Mouse (Mus musculus) brown adipose tissue, adult 24 weeks (tissue): ENCODE results near the gene Mmp9. TPM values are rescaled to one million over a fixed set of nuclear protein-coding genes. Genes with fewer than 3 reads are reported as not detected.

Source experiments
- H3K27ac ChIP-seq: fragments of 200-500 bp; replicated peaks from 2 replicates; pipeline ENCODE4 v1.5.1; 2012; ENCODE audit warnings: low read depth, mild to moderate bottlenecking, low read length
- H3K4me1 ChIP-seq: fragments of 200-500 bp; 2 replicates; pipeline ENCODE4 v1.6.1; 2012; ENCODE audit warnings: low read length, mixed read lengths; ENCODE audit not compliant: control insufficient read depth, insufficient read depth, insufficient read length
- H3K4me3 ChIP-seq: fragments of 200-500 bp; 2 replicates; pipeline ENCODE4 v1.5.1; 2012; ENCODE audit warnings: low read depth, mild to moderate bottlenecking, low read length, moderate library complexity; ENCODE audit not compliant: insufficient read depth
- polyA plus RNA-seq: library from polyadenylated mRNA; stranded (reverse); fragments of >200 nt; gene quantifications from 2 replicates; pipeline ENCODE4 v1.2.4, GENCODE M21; 2012; ENCODE audit not compliant: missing spikeins, insufficient read depth, insufficient read length

Gene Mmp9
- polyA plus RNA-seq, 1 experiment, result 6.9 TPM

DNA sequence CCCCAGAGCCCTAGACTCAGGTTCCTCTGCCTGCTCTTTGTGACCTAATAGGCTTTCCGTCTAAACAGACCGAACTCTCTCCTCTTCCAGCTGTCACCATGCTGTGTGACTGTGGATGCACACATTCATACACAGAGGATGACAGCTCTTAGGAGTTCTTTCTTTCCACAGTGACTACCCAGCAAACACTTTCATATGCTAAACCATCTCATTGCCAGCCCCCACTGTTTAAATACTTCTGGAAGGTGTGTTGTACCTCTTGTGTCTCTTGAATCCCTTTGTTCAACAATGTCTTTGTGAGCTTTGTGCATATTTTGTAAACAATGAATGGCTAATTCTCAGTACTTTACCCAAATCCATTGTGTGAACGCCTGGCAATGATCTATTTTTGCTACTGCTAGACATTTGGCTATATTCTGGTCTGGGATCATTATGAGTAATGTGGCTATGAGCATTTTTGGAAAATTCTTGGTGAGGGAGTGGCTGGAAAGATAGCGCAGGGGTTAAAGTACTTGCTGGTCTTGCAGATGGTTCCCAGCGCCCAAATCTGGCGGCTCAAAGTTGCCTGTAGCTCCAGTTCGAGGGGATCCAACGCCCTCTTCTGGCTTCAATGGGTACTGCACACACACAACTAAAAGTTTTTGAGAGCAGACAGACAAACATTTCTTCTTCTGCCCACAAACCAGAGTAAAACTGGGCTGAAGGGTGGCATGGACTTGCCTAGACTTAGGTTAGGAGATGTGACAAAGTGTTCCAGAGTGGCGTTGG lies 17.2 kb downstream of the Mmp9 start:
- H3K27ac ChIP-seq, result no peak overlapping the region
- H3K4me1 ChIP-seq, result no peaks in the 10 kb centered on the region
- no peak overlapping the region for H3K4me3 ChIP-seq

DNA sequence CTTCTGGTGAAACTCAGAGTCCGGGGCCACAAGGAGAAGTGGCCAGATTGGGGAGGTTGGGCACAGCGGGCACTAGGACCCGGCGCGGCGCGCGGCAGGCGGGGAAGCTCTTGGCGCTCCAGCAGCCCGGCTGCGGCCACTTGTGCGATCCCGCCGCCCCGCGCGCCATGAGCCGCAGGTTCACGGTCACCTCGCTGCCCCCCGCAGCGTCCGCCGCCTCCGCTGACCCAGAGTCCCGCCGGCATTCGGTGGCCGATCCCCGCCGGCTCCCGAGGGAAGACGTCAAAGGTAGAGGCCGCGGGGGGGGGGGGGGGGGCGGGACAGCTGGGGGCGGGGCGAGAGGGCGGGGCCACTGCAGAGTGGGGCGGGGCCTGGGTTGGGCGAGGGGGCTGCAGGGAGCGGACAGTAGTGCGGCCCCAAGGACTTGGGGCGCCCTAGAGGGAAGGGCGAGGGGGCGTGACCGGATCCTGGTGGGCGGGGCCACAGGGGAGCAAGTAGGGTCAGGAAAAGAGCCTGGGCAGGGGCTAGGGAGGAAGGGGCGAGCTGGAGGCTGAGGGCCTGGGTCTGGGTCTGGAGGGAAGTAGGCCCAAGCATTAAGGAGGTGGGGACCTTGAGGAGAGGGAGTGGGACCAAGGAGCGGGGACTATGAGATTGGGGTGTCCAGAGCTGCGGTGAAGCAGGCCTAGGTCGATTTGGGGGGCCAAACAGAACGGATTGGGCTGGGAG lies 20.3 kb downstream of the Mmp9 start, which contains the start of gene Slc12a5:
Gene Slc12a5, plus strand, starts transcription at position 87 of the 726 bp plus-strand sequence.
- Histone ChIP-seq H3K4me1 (no peaks in the 10 kb centered on the region), H3K27ac (no peak within 1 kb of the TSS), H3K4me3 (peak within 1 kb of the TSS; percentile 60)

DNA sequence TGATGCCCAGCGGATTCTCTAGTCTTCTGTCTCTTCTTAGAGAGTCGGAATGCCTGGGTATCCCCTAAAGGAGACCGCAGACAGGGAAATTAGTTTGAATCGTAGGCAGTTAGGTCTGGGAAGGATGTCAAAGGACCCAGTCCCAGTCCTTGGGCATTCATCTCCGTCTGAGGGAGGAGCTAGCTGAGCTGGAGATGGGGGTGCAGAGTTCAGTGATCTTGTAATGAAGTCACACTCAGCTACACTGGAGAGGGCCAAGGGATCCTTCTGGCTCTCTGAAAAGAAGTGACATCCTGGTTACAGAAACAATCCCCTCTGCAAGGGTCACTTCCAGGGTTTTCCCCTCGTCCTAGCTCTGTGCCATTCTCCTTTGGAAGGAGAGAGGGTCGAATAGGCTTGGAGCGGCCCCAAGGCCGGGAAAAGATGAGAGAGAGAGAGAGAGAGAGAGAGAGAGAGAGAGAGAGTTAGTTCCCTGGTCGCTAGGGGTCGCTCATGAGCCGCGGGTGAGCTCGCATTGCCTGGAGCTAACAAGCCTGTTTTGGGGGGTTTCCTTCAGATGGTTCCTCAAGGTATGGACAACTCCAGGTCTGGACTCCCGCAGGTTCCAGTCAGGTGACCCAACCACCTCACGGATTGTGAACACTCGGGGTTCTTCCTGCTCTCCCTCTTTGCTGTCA lies 21.1 kb downstream of the Mmp9 start:
- H3K4me1 ChIP-seq, result no peaks in the 10 kb centered on the region
- H3K27ac ChIP-seq, result no peak overlapping the region
- peak overlapping the region; percentile 40; the same call in 1 of the 2 replicates for H3K4me3 ChIP-seq

DNA sequence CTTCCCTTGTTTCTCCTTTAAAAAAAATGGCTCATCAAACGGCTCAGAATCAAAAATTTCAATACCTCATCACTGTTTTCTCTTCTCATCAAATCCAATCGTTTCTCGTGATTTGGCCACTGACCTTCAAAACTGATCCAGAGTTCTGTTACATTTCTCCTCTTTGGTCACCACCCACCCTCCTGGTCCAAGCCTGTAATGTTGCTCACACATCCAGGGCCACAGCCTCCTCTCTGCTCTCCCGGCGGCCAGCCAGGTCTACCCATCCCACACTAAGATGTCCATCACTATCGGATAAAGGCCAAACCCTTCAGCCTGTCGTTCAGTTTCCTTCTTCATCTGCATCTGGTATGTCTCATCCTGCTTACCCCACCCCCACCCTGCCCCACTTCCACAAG lies 21.6 kb downstream of the Mmp9 start:
- Histone ChIP-seq H3K4me3 (no peak overlapping the region), H3K27ac (no peak overlapping the region), H3K4me1 (no peaks in the 10 kb centered on the region)

DNA sequence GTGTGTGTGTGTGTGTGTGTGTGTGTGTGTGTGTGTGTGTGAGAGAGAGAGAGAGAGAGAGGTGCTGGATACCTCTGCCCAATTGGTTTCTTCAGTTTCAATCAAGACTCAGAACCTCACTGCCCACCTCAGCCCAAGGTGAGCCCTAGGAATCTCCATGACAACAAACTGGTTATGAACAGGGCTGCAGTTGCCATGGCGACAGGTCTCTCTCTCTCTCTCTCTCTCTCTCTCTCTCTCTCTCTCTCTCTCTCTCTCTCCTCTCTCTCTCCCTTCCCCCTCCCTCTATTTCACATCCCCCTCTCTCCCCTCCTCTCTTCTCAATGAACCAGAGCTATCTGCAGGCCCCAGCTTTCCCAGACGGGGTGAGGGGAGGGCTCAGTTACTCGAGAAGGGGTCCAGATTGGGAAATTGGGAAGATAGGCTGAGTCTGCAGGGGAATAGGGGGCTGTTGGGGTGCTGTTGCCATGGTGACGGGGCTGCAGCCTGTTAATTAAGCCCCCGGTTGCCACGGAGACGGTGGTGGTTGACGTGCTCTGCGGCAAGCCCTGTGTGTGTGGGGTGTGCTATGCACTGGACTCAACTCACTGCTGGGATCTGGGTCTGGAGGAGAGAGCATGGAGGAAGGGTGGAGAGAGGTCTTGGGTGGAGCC lies 23.8 kb downstream of the Mmp9 start:
- H3K27ac ChIP-seq, result no peak overlapping the region
- H3K4me3 ChIP-seq, result no peak overlapping the region
- H3K4me1 ChIP-seq, result no peaks in the 10 kb centered on the region

DNA sequence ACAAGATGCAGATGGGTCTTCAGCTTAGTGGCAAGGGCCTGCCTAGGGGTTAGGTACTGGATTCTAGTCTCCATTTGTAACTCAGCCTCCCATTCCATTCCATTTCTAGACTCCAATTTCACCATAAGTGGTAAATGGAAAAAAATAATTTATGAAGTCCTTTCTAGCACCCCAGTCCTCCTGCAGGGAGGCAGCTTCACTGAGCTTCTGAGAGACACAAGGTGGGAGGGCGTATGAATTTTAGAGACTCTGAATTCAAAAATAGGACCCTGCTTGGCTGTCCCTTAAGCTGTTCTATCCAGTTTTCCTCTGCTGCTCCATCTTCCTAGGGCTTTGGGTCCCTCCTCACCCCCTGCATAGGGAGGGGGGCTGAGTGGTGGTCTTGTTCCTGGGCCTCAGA lies 24.4 kb downstream of the Mmp9 start:
- Histone ChIP-seq H3K4me1 (no peaks in the 10 kb centered on the region), H3K4me3 (no peak overlapping the region), H3K27ac (no peak overlapping the region)

DNA sequence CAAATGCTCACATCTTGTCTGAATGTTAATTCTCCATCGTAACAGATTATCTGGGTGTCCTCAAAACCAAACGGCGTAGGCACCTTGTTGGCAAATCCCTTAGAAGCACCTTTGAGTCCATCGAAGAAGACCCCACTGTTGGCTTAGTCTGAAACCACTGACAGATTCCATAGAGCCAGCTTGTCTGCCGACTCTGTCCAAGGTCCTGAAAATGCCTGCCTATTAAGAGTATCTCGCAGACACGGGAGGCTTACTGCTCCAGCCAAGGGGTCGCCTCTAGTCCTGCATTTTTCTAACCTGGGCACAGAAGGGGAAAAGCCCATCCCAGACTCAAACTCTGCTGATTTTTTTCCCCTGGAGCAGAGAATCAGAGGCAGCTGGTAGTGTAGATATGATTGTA lies 25.8 kb downstream of the Mmp9 start:
- no peak overlapping the region for H3K27ac ChIP-seq
- H3K4me1 ChIP-seq, result no peaks in the 10 kb centered on the region
- no peak overlapping the region for H3K4me3 ChIP-seq

DNA sequence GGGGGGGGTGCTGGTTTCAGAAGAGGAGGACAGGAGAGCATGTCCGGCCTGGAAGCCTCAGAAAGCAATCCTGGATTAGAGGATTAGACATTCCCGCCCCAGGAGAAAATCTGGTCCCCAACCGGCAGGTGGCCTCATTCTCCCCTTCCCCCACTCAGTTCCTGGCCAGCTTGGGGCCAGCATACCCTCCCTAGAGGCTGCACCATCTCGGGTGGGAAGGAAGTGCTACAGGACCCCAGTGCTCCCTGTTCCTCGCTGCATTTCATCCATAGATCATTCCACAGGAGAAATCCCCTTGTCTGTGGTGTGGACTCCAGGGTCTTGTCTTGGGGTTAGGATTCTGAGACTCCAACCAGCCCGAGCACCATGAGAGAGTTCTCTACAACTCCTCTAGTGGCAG lies 26.6 kb downstream of the Mmp9 start:
- Histone ChIP-seq H3K4me3 (no peak overlapping the region), H3K4me1 (no peaks in the 10 kb centered on the region), H3K27ac (no peak overlapping the region)

DNA sequence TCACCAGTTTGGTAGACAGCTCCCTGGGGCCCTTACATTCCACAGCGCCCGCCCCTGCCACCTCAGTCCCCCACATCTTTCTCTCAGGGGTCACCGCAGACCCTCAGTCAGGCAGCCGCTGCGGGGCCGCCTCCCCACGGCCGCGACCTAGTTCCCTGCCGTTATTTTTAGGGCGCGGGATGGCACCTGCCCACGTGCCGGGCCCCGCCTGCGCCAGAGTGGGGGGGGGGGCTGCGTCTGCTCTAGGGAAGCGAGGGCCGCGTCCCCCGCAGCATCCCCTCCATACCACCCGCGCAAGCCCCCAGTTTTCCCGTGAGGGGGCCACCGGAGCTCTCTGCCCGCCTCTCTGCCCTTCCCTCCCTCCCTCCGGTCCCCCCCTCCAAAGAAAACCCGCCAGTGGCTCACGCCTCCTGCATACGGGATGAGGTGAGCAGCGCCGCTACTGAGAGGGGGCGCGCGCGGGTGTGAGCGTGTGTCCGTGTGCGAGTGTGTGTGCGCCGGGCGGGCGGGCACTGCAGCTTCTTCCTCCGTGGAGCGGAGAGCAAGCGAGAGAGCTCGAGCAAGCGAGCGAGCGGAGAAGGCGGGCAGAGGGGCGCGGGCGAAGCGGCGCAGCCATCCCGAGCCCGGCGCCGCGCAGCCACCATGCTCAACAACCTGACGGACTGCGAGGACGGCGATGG lies 27.3 kb downstream of the Mmp9 start:
- Histone ChIP-seq H3K4me3 (no peak overlapping the region), H3K4me1 (no peaks in the 10 kb centered on the region), H3K27ac (no peak overlapping the region)

DNA sequence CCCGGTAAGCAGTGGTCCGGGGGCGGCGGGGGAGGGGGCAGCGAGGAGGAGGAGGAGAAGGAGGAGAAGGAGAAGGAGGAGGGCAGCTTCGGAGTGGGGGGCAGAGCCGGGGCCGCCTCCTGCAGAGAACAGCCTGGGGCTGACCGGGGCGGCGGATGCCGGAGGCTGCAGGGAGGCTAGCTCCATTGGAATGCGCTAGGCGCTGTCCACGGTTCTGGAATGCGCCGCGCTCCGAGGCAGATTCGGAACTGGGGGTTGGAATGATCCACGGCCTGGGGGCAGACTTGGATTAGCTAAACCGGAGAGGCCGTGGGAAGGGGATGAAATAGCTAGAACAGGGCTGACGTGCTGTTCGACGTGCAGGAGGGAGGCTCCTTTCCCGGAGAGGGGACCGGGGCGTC lies 27.9 kb downstream of the Mmp9 start:
- H3K4me3 ChIP-seq, result no peak overlapping the region
- no peak overlapping the region for H3K27ac ChIP-seq
- no peaks in the 10 kb centered on the region for H3K4me1 ChIP-seq

DNA sequence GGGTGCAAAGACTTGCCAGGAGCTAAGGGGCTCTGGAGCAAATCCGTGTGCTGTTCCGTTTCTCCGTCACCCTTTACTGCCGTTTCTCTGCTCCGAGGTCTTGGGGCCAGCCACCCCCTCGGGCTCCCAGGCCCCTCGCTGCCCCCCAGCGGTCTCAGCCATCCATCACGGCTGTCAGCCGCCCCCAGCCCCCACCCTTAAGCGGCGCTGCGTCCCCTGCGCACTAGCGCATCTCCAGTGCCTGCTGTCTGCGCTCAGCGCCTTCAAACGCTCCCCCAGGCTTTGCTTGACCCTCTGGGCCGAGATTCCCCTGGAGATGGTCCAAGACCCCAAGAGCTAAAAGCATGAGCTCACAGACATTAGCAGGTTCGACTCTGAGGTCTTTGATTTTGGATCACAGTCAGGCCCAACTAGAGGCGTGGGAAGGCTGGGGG lies 28.8 kb downstream of the Mmp9 start:
- H3K27ac ChIP-seq, result no peak overlapping the region
- H3K4me1 ChIP-seq, result no peaks in the 10 kb centered on the region
- no peak overlapping the region for H3K4me3 ChIP-seq

DNA sequence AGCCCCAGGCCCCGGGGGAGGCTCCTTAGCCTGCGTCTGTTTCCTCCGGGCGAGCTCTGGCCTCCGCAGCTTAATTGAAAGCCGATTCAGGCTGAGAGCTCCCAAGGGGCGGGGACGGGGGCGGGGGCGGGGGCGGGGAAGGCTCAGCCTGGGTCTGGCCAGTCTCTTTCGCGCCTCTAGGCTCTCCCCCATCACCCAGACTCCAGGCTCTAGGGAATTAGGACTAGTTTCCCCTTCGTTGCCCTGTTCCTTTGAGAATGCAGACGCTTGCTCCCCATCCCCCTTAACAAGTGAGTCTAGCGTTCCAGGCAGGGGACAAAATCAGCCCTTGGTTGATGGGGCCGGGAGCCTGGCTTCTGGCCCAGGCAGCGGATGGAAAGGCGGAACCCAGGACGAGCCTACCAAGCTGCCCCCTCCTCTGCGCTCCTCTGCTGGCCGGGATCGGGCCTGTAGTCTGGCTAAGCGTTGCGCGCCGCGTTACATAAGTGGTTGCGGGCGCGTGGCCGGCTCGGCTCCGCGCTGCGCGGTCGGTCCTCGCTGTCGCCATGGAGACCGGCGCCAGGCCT lies 30.1 kb downstream of the Mmp9 start:
- H3K27ac ChIP-seq, result no peak overlapping the region
- no peaks in the 10 kb centered on the region for H3K4me1 ChIP-seq
- H3K4me3 ChIP-seq, result no peak overlapping the region

DNA sequence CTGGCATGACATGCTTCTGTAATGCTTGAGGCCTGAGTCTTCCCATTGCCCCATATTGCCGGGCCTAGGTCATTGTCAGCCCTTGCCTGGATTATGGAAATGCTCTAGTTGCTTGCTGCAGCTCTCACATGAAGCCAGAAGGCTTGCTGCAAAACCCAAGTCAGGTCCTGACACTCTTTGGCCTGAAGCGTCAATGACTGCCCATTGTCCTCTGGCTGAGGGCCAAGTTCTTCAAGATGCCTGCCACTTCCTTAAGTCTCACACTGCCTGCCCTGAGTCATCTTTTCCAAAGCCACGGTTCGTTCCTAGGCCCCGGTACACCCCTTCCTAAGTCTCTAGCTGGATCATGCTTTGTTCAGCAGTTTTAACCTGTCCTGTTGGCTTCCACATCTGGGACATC lies 32.1 kb downstream of the Mmp9 start:
- Histone ChIP-seq H3K4me3 (no peak overlapping the region), H3K4me1 (no peaks in the 10 kb centered on the region), H3K27ac (no peak overlapping the region)

DNA sequence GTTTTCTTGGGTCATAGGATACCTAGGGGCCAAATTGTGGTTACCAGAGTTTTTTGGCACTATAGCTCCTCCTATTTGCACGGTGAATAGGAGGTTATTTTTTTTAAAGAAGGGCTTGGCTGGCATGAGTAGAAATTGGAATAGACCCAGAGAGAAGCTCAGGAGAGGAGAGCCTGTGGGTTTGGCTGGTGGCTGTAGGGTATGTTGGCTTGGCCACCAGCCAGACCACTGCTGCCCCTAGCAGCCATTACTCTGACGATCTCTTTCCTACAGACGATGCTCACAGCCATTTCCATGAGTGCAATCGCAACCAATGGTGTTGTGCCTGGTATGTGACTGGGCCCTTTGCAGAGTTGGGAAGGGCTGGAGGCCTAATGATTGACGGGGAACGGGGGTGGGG lies 35.0 kb downstream of the Mmp9 start:
- Histone ChIP-seq H3K4me3 (no peak overlapping the region), H3K27ac (no peak overlapping the region), H3K4me1 (no peaks in the 10 kb centered on the region)
